Mouse (Mus musculus): ENCODE results near the gene Atat1. TPM values are rescaled to one million over a fixed set of nuclear protein-coding genes. Genes with fewer than 3 reads are reported as not detected.

Atat1 gene
- polyA plus RNA-seq, 1 experiment = 22.7 TPM

GRCm38 (mm10) chr17:35905587-35905986 is 4.3 kb downstream of the Atat1 start:
- Histone ChIP-seq H3K4me3 (ENCODE audit: insufficient read depth, low read length) (no peak overlapping the region), H3K27ac (ENCODE audit: insufficient read depth, low read depth, low read length) (no peak overlapping the region), H3K4me1 (ENCODE audit: control insufficient read depth, insufficient read depth, low read length) (peaks cover 10% of the 10 kb centered on the region)
- no peak for TF ChIP-seq POLR2A (IDR thresholded peaks at IDR 0.05; ENCODE audit: borderline replicate concordance, low read depth, low read length)
- no peak for TF ChIP-seq CTCF (IDR thresholded peaks at IDR 0.05; ENCODE audit: low read depth, low read length)

- no peak for TF ChIP-seq CTCF (IDR thresholded peaks at IDR 0.05; ENCODE audit: low read depth, low read length)
- no peak for TF ChIP-seq POLR2A (IDR thresholded peaks at IDR 0.05; ENCODE audit: borderline replicate concordance, low read depth, low read length)
- Histone ChIP-seq H3K27ac (ENCODE audit: insufficient read depth, low read depth, low read length) (no peak overlapping the region), H3K4me1 (ENCODE audit: control insufficient read depth, insufficient read depth, low read length) (peaks cover 9% of the 10 kb centered on the region), H3K4me3 (ENCODE audit: insufficient read depth, low read length) (no peak overlapping the region)
Observed at GRCm38 (mm10) chr17:35903992-35904355, 5.9 kb downstream of the Atat1 start.

GRCm38 (mm10) chr17:35903343-35903991 is 6.4 kb downstream of the Atat1 start:
- Histone ChIP-seq H3K27ac (ENCODE audit: insufficient read depth, low read depth, low read length) (no peak overlapping the region), H3K4me1 (ENCODE audit: control insufficient read depth, insufficient read depth, low read length) (peaks cover 9% of the 10 kb centered on the region), H3K4me3 (ENCODE audit: insufficient read depth, low read length) (no peak overlapping the region)
- TF ChIP-seq CTCF (IDR thresholded peaks at IDR 0.05; ENCODE audit: low read depth, low read length) = no peak
- no peak for TF ChIP-seq POLR2A (IDR thresholded peaks at IDR 0.05; ENCODE audit: borderline replicate concordance, low read depth, low read length)

GRCm38 (mm10) chr17:35900636-35901035 is 9.2 kb downstream of the Atat1 start:
- no peak overlapping the region for H3K27ac ChIP-seq (ENCODE audit: insufficient read depth, low read depth, low read length)
- no peak for TF ChIP-seq POLR2A (IDR thresholded peaks at IDR 0.05; ENCODE audit: borderline replicate concordance, low read depth, low read length)
- no peak for TF ChIP-seq CTCF (IDR thresholded peaks at IDR 0.05; ENCODE audit: low read depth, low read length)
- H3K4me1 ChIP-seq (ENCODE audit: control insufficient read depth, insufficient read depth, low read length) = peaks cover 18% of the 10 kb centered on the region
- no peak overlapping the region for H3K4me3 ChIP-seq (ENCODE audit: insufficient read depth, low read length)

- 0 out of 2 replicates have a peak, but pooled peaks have one; percentile 14 for TF ChIP-seq CTCF (IDR thresholded peaks at IDR 0.05; ENCODE audit: low read depth, low read length)
- TF ChIP-seq POLR2A (IDR thresholded peaks at IDR 0.05; ENCODE audit: borderline replicate concordance, low read depth, low read length) = no peak
- Histone ChIP-seq H3K4me3 (ENCODE audit: insufficient read depth, low read length) (peak overlapping the region; percentile 46), H3K4me1 (ENCODE audit: control insufficient read depth, insufficient read depth, low read length) (peaks cover 18% of the 10 kb centered on the region), H3K27ac (ENCODE audit: insufficient read depth, low read depth, low read length) (no peak overlapping the region)
Observed at GRCm38 (mm10) chr17:35897644-35898573, 12.0 kb downstream of the Atat1 start.

- Histone ChIP-seq H3K4me1 (ENCODE audit: control insufficient read depth, insufficient read depth, low read length) (peaks cover 18% of the 10 kb centered on the region), H3K27ac (ENCODE audit: insufficient read depth, low read depth, low read length) (peak within 1 kb of the TSS; percentile 61), H3K4me3 (ENCODE audit: insufficient read depth, low read length) (peak within 1 kb of the TSS; percentile 78)
- TF ChIP-seq CTCF (IDR thresholded peaks at IDR 0.05; ENCODE audit: low read depth, low read length) (no peak), POLR2A (IDR thresholded peaks at IDR 0.05; ENCODE audit: borderline replicate concordance, low read depth, low read length) (no peak)
Observed at GRCm38 (mm10) chr17:35896781-35897643, 12.9 kb downstream of the Atat1 start, which contains the start of gene 2310061I04Rik. 2310061I04Rik (minus strand) TSS chr17:35897431.

GRCm38 (mm10) chr17:35887725-35888124 is 22.1 kb downstream of the Atat1 start:
- H3K4me1 ChIP-seq (ENCODE audit: control insufficient read depth, insufficient read depth, low read length) = no peaks in the 10 kb centered on the region

GRCm38 (mm10) chr17:35883777-35884176 is 26.1 kb downstream of the Atat1 start:
- Histone ChIP-seq H3K4me3 (ENCODE audit: insufficient read depth, low read length) (no peak overlapping the region), H3K27ac (ENCODE audit: insufficient read depth, low read depth, low read length) (no peak overlapping the region), H3K4me1 (ENCODE audit: control insufficient read depth, insufficient read depth, low read length) (peaks cover 6% of the 10 kb centered on the region)
- no peak for TF ChIP-seq POLR2A (IDR thresholded peaks at IDR 0.05; ENCODE audit: borderline replicate concordance, low read depth, low read length)
- no peak for TF ChIP-seq CTCF (IDR thresholded peaks at IDR 0.05; ENCODE audit: low read depth, low read length)

More at GRCm38 (mm10) chr17:35887725-35888124, 22.1 kb downstream of the Atat1 start:
- Histone ChIP-seq H3K4me3 (ENCODE audit: insufficient read depth, low read length) (no peak overlapping the region), H3K27ac (ENCODE audit: insufficient read depth, low read depth, low read length) (no peak overlapping the region)
- TF ChIP-seq POLR2A (IDR thresholded peaks at IDR 0.05; ENCODE audit: borderline replicate concordance, low read depth, low read length) (no peak), CTCF (IDR thresholded peaks at IDR 0.05; ENCODE audit: low read depth, low read length) (no peak)

GRCm38 (mm10) chr17:35882924-35883323 is 27.0 kb downstream of the Atat1 start:
- Histone ChIP-seq H3K27ac (ENCODE audit: insufficient read depth, low read depth, low read length) (no peak overlapping the region), H3K4me1 (ENCODE audit: control insufficient read depth, insufficient read depth, low read length) (peaks cover 6% of the 10 kb centered on the region), H3K4me3 (ENCODE audit: insufficient read depth, low read length) (no peak overlapping the region)
- TF ChIP-seq POLR2A (IDR thresholded peaks at IDR 0.05; ENCODE audit: borderline replicate concordance, low read depth, low read length) (no peak), CTCF (IDR thresholded peaks at IDR 0.05; ENCODE audit: low read depth, low read length) (no peak)
